Mouse (Mus musculus) E14TG2a.4 (cell line): Measurements from ENCODE around the gene Focad.

Experiments used
- CTCF ChIP-seq: conservative IDR thresholded peaks from 2 replicates; pipeline ENCODE4 v1.5.1; 2014; ENCODE audit warnings: low read length
- NANOG ChIP-seq: IDR thresholded peaks from 2 replicates; pipeline ENCODE4 v1.6.1; 2014; ENCODE audit warnings: borderline replicate concordance, low read length, mixed read lengths

DNA sequence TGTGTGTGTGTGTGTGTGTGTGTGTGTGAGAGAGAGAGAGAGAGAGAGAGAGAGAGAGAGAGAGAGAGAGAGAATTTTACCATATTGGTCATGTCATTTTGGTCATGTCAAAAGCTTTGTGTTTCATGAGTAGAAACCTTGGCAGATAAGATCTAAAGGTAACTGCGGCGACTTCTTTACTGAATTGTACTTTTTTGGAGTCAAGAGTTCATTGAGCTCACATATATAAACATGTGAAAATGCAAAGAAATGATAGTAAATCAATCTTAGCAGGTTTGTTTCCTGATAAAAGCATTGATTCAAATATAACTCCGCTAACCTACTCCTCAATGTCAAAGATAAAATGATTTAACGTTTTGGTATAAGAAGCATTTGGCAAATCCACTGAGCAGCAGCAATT, 49.3 kb upstream of the Focad start:
- no peak for TF ChIP-seq CTCF
- TF ChIP-seq NANOG: no peak
